Mouse (Mus musculus): ENCODE data around the gene Gpld1.
"Not testable (repeated sequence)": the region's sequence is repeated elsewhere in the genome, so short reads cannot be mapped to it uniquely, and the experiment has no call there.

The Gpld1 gene

DNA sequence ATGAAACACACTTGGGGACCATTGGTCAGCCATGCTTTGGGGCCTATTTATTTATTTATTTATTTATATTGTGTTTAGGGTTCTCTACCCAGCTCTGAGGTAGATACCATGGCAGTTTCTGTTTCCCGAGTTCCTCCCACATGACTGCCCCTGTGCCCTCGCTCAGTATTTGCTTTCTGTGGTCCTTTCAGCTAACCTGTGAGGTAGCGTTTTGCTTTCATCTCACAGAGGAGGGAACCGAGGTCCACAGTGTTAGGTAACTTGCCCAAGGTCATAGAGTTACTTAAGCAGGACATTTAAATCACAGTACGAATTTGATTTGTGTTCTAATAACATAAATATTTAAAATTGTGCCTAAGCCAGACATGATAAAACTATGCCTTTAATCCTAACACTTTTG, 4.2 kb downstream of the Gpld1 start:
- CTCF ChIA-PET, result interaction anchor here (0.6 kb wide), 1 partner anchor 133 kb away, joined by 8 read pairs; no protein-coding TSS in a partner anchor

DNA sequence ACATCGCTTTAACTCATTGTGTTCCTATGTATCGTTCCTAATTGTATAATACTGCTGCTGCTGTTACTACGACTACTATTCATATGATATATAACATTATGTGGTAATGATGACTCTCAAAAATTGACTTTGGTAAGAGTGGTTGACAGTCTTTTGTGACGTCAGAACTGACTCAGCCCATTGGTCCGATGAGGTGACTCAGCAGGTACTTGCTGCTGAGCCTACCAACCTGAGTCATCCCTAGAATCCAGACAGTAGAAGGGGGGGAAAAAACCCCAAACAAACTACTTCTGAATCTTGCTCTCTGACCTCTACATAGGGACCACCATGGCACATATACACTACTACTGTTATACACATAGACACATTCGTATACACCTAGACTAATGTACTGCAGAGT, 5.9 kb downstream of the Gpld1 start:
- CTCF ChIA-PET, result no interaction called here

GRCm38 (mm10) chr13:24952659-24953058, 9.7 kb downstream of the Gpld1 start:
- CTCF ChIA-PET, result no interaction called here

- CTCF ChIA-PET, result interaction anchor here (0.7 kb wide), 1 partner anchor 40 kb away, joined by 3 read pairs; no protein-coding TSS in a partner anchor
Observed at GRCm38 (mm10) chr13:24955091-24955490, 12.1 kb downstream of the Gpld1 start.

- CTCF ChIA-PET, result no interaction called here
Observed at GRCm38 (mm10) chr13:24955500-24955899, 12.5 kb downstream of the Gpld1 start.

GRCm38 (mm10) chr13:24958671-24959070, 15.7 kb downstream of the Gpld1 start:
- CTCF ChIA-PET, result no interaction called here

GRCm38 (mm10) chr13:24960084-24960483, 17.1 kb downstream of the Gpld1 start:
- CTCF ChIA-PET, result no interaction called here

- CTCF ChIA-PET, result interaction anchor here (0.7 kb wide), 1 partner anchor 1382 kb away, joined by 3 read pairs; no protein-coding TSS in a partner anchor
Observed at GRCm38 (mm10) chr13:24962119-24962518, 19.2 kb downstream of the Gpld1 start.

DNA sequence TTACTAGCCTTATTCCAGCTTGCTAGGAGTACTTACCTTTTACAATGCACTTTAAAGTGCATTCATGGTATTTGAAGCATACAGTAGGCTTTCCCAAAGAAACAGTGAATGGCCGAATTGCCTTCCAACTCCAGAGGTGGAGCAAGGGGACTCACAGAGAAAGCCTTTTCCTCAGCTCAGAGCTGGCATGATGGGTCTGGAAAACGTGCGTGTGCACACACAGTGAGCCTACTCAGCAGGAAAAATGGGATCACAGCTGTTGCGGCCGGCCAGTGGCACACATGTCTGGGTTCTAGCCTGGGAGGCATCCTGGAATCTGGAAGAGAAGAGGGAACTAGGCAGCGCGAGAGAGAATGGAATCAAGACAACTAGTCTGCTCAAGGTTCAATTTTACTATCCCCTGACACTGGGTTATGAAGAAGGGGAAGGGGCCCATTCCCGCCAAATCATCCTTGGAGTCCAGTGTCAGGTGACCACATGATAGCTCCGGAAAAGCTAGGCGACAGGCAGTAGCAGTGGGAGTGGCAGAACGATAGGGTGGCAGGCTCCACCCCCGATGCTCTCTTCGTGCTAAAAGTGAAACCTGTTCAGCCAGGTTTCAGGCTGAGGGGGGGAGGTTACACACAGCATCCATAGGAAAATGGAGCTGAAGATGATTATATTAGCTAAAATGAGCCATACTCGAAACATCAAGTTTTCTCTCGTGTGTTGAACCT, 22.3 kb downstream of the Gpld1 start:
- CTCF ChIA-PET, result no interaction called here

DNA sequence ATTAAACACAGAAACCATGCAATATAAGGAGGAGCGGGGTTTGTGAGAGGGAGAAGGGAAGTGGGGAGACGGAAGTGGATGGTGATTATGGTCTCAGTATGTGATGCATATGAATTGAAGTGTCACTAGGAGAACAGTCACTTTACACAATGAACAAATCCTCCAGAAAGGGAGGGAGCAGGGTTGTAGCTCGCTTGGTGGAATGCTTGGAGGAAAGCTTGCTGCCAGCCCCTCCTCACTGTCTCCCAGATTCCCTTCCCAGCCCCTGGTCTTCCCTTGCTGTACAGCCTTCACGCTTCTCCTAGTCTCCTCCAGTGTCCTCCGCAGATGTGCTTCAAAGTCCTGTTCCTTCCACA, 22.9 kb downstream of the Gpld1 start:
- CTCF ChIA-PET, result no interaction called here

- CTCF ChIA-PET, result not testable (repeated sequence)
Observed at GRCm38 (mm10) chr13:24971776-24972175, 28.8 kb downstream of the Gpld1 start.

DNA sequence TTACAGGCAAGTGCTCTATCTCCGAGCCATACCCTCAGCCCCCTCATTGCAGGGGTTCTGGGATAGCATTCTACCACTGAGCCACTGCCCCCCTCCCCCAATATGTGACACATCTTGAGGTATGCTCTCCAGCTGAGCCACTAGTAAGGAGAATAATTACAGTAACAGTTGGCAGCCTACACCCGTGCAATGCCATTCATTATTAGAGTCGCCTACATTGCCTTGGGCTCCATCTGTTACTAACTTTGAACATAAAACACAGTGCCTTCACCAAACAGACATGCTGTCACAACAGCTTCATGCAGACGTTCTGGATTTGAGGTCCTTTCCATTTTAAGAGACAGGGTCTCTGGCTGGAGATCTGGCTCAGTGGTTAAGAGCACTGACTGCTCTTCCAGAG, 33.4 kb downstream of the Gpld1 start:
- CTCF ChIA-PET, result interaction anchor here (0.6 kb wide), 1 partner anchor 168 kb away, joined by 4 read pairs; no protein-coding TSS in a partner anchor

GRCm38 (mm10) chr13:24977820-24978342, 34.9 kb downstream of the Gpld1 start:
- CTCF ChIA-PET, result no interaction called here

GRCm38 (mm10) chr13:24981031-24981430, 38.1 kb downstream of the Gpld1 start:
- CTCF ChIA-PET, result no interaction called here

DNA sequence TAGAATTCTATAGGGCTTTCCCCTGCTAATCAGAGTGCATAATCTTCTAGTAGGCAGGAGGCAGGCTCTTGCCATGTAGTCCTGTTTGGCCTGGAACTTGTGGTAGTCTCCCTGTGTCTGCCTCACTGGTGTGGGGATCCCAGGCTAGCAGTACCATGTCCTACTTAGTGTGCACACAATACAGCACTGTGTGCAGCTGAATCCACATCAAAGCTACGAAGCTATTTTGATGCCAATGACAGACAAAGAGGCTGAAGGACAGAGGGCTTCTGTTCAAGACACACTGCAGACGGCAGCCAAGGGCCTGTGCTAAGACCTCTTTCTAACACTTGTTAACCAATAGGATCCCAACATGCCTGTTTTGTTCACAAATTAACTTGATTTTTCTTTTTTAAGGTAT, 42.5 kb downstream of the Gpld1 start:
- CTCF ChIA-PET, result no interaction called here

DNA sequence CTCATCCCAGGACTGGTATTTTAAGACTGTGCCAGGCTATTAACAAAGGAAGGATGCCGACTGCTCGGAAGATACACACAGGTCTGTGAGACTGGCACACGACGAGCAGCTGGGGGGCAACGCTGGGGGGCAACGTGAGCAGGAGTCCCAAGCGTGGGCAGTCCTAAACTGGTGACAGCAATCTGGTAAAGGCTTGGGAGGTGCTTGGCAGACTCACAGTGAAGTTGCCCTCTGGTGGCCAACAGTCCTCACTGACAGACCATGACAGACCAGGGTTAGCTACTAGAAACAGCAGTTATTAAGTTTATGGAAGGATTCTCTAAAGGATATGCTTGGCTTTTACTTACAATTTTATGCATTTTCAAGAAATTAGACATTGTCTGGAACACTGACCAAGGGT, 45.4 kb downstream of the Gpld1 start:
- CTCF ChIA-PET, result interaction anchor here (0.5 kb wide), 1 partner anchor 1296 kb away, joined by 6 read pairs; no protein-coding TSS in a partner anchor

DNA sequence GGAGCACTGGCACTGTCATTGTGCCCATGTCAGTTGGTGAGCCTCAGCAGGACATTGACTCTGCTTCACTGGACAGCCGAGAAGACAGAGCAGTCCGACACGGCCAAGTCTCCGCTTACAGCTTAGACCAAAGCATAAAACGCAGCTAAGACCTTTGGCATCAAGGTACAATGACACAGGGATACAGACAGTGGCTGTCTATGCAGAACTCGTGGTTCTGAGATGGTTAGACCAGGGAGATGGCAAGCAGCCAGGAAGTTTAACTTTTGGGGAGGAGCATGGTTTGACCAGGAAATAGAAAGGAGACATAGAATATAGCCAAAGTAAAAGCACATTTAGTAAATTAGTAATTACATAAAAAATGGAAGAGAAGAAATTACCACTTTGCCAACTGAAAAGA, 46.1 kb downstream of the Gpld1 start:
- CTCF ChIA-PET, result no interaction called here

DNA sequence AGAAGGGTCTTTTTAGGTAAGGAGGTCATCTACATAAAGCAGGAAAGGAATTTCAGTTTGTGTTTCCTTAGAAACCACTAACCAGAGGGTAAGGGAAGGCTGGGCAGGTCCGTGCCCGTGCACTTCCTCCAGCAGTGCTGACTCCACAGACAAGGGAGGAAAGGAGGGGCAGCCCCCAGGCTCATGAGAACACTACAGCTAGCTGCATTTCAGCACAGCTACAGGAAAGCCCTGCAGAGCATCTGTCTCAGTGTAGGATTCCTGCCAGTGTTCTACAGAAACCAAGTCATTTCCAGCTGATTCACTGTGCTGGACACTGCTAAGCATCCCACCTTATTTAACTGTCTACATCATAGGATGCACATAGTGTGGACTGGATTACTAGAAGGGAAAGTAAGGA, 50.2 kb downstream of the Gpld1 start:
- CTCF ChIA-PET, result no interaction called here

- CTCF ChIA-PET, result no interaction called here
Observed at GRCm38 (mm10) chr13:24999538-24999937, 56.6 kb downstream of the Gpld1 start.

DNA sequence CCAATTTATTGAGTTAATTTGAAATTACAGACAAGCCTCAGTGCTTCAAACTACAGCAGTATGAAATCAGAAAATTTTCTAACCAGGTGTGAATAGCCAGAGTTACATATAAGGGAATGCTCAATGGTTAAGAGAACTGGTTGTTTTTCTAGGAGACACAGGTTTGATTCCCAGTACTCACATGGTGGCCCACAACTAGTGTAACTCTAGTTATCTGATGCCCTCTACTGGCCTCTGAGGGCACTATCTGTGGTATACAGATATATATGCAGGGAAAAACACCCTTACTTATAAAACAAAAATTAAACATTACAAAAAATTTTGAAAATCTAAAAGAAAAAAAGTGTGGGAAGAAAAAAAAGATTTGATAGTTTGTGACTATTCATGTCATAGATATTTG, 60.0 kb downstream of the Gpld1 start:
- CTCF ChIA-PET, result no interaction called here

- CTCF ChIA-PET, result no interaction called here
Observed at GRCm38 (mm10) chr13:25007115-25007514, 64.2 kb downstream of the Gpld1 start.

DNA sequence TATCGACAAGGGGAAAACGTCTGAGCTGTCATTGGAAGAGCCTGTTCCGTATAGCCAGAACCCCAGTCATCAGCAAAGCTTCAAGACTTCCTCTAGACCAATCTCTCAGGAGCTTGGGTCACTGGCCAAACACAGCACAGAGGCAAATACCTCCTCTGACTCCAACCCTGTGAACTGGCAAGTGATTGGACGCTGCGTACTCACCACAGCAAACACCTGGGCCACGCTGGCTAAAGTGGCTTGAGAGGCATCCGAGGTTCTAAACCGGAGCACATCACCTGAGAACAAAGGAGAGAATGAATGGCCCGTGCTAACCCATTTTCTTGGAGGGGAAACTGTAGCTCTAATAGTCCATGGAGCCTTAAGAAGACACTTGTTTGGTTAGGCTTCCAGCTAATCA, 75.4 kb downstream of the Gpld1 start:
- CTCF ChIA-PET, result no interaction called here

DNA sequence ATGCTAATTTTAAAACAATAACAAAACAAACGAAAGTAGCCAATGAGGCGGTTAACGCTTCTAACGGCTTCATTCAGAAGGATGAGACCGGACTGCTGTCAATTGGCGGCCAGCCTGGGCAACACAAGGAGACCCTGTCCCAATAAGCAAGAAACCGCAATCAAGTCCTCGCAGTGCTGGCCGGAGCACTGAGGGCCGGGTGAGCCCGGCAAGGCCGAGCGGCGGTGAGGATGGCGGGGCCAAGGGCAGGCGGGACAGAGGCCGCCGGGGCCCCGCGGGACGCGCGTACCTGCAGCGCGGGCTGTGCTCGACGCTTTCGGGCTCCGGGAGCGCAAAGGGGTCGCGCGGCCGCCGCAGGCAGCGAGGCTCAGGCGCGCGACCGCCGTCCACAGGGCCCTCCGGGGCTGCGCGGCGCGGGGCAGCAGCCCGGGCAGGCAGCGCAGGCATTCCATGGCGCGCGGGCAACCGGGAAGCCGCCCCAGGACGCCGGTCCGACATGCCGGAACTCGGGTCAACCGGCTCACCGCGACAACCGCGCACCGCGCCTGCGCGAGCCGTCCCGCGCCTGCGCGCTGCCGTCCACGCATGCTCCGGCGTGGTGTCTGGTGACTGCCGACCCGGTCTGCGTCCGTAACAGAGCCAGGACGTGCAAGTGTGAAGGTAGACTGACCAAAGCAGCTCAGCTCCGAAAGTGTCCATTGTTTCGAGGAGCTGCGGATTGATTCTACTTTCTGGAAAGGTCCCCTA, 77.0 kb downstream of the Gpld1 start, which contains the start of gene Mrs2:
TSS of gene Mrs2 (minus strand) at position 587 of the 747 bp plus-strand sequence.
- CTCF ChIA-PET, result no interaction called here

Data from spleen, embryonic (tissue).